Mouse (Mus musculus) heart, adult 8-10 months (tissue): ENCODE measurements around the gene Mfsd4a. TPM values are rescaled to one million over a fixed set of nuclear protein-coding genes. Genes with fewer than 3 reads are reported as not detected.
A peak's percentile ranks its signal among the peaks of the same experiment; 100 is the strongest.

Source experiments
- DNase-seq: peaks from one replicate; pipeline ENCODE4 v3.0.0; 2022; ENCODE audit warnings: low spot score
- total RNA-seq, 4 experiments: library from RNA; stranded (reverse); gene quantifications; 2 replicates each; pipeline ENCODE4 v1.2.4; 2022

The Mfsd4a gene
- 1 to 10 TPM; 4.7 to 9.4 (median 7.7) TPM for total RNA-seq

- peak; percentile 16 for DNase-seq
These were observed at the start of gene Mfsd4a for GRCm38 (mm10) chr1:132067261-132068255. TSS of gene Mfsd4a (minus strand) at chr1:132068062.

GRCm38 (mm10) chr1:132116606-132117005 lies 48.7 kb upstream of the Mfsd4a start:
- DNase-seq: no peak

- DNase-seq: no peak
These were observed 45.2 kb upstream of the Mfsd4a start for GRCm38 (mm10) chr1:132113098-132113497.

GRCm38 (mm10) chr1:132112426-132112825 lies 44.6 kb upstream of the Mfsd4a start:
- no peak for DNase-seq

- no peak for DNase-seq
These were observed 43.5 kb upstream of the Mfsd4a start for GRCm38 (mm10) chr1:132111411-132111810.

GRCm38 (mm10) chr1:132109368-132109767 lies 41.5 kb upstream of the Mfsd4a start:
- DNase-seq: no peak

GRCm38 (mm10) chr1:132104353-132104752 lies 36.5 kb upstream of the Mfsd4a start:
- DNase-seq: no peak

- DNase-seq: no peak
These were observed 34.3 kb upstream of the Mfsd4a start for GRCm38 (mm10) chr1:132101953-132102697.

GRCm38 (mm10) chr1:132099775-132100174 lies 31.9 kb upstream of the Mfsd4a start:
- DNase-seq: no peak

- no peak for DNase-seq
These were observed 31.2 kb upstream of the Mfsd4a start for GRCm38 (mm10) chr1:132099016-132099415.

- no peak for DNase-seq
These were observed 30.2 kb upstream of the Mfsd4a start for GRCm38 (mm10) chr1:132098076-132098475.

- peak; percentile 62 for DNase-seq
These were observed 27.6 kb upstream of the Mfsd4a start for GRCm38 (mm10) chr1:132095356-132096004.

- DNase-seq: no peak
These were observed 25.4 kb upstream of the Mfsd4a start for GRCm38 (mm10) chr1:132093269-132093668.

- DNase-seq: no peak
These were observed 22.4 kb upstream of the Mfsd4a start for GRCm38 (mm10) chr1:132090266-132090665.

- DNase-seq: no peak
These were observed 21.9 kb upstream of the Mfsd4a start for GRCm38 (mm10) chr1:132089767-132090166.

GRCm38 (mm10) chr1:132088181-132088671 lies 20.4 kb upstream of the Mfsd4a start:
- DNase-seq: no peak

GRCm38 (mm10) chr1:132085181-132086049 lies 17.6 kb upstream of the Mfsd4a start:
- no peak for DNase-seq

- DNase-seq: no peak
These were observed 10.6 kb upstream of the Mfsd4a start for GRCm38 (mm10) chr1:132078413-132078812.

- no peak for DNase-seq
These were observed 7.7 kb upstream of the Mfsd4a start for GRCm38 (mm10) chr1:132075576-132075975.

- no peak for DNase-seq
These were observed 2.8 kb upstream of the Mfsd4a start for GRCm38 (mm10) chr1:132070659-132071058.

- no peak for DNase-seq
These were observed 1.6 kb upstream of the Mfsd4a start for GRCm38 (mm10) chr1:132069436-132069835.
